Mouse (Mus musculus) midbrain, embryonic 14.5 days (tissue): ENCODE data around the gene Slc8b1. TPM values are rescaled to one million over a fixed set of nuclear protein-coding genes. Genes with fewer than 3 reads are reported as not detected.

Source experiments
- ATAC-seq: fragments of 200-750 bp; cut with Nextera tagmentation; 2 replicates; pipeline ENCODE4 v1.8.0; 2017; ENCODE audit warnings: moderate number of reproducible peaks, moderate library complexity; ENCODE audit not compliant: low FRiP score, low TSS enrichment
- DNase-seq: peaks from one replicate; pipeline ENCODE4 v3.0.0-alpha.2; 2015
- H3K27ac ChIP-seq: fragments of 300-500 bp; sonication (generic); replicated peaks from 2 replicates; pipeline ENCODE4 v1.5.1; 2014; ENCODE audit warnings: mild to moderate bottlenecking, low read depth, low read length, moderate library complexity
- H3K27me3 ChIP-seq: fragments of 300-500 bp; sonication (generic); 2 replicates; pipeline ENCODE4 v1.6.1; 2014; ENCODE audit warnings: low read length, control low read depth, mixed read lengths; ENCODE audit not compliant: control insufficient read depth, insufficient read depth
- H3K36me3 ChIP-seq: fragments of 300-500 bp; sonication (generic); 2 replicates; pipeline ENCODE4 v1.6.1; 2014; ENCODE audit warnings: low read length, control low read depth; ENCODE audit not compliant: control insufficient read depth, insufficient read depth
- H3K4me1 ChIP-seq: fragments of 300-500 bp; sonication (generic); 2 replicates; pipeline ENCODE4 v1.6.1; 2014; ENCODE audit warnings: mild to moderate bottlenecking, antibody characterized with exemption, low read length, control low read depth; ENCODE audit not compliant: control insufficient read depth, insufficient read depth
- H3K4me2 ChIP-seq: fragments of 300-500 bp; sonication (generic); 2 replicates; pipeline ENCODE4 v1.6.1; 2014; ENCODE audit warnings: mild to moderate bottlenecking, low read length, moderate library complexity
- H3K4me3 ChIP-seq: fragments of 300-500 bp; sonication (generic); replicated peaks from 2 replicates; pipeline ENCODE4 v1.5.1; 2014; ENCODE audit warnings: low read depth, low read length
- H3K9ac ChIP-seq: fragments of 300-500 bp; sonication (generic); replicated peaks from 2 replicates; pipeline ENCODE4 v1.6.1; 2014; ENCODE audit warnings: mild to moderate bottlenecking, low read length, moderate library complexity
- H3K9me3 ChIP-seq: fragments of 300-500 bp; sonication (generic); 2 replicates; pipeline ENCODE4 v1.6.1; 2016; ENCODE audit warnings: low read length, control low read depth, mixed read lengths; ENCODE audit not compliant: control insufficient read depth
- WGBS: fragments of 180-500 bp; shearing (Covaris S2); extraction: QIAGEN DNeasy Blood & Tissue Kit; methylation state at CpG from one replicate; pipeline ENCODE4 v1.1.7; 2014; 5-methylcytosine and 5-hydroxymethylcytosine counted together
- polyA plus RNA-seq: library from polyadenylated mRNA; unstranded; fragments of >200 nt; fragmentation: Nextera tagmentation; extraction: Ambion mirVana; gene quantifications from 2 replicates; pipeline ENCODE4 v1.2.1, GENCODE M21; 2014

The Slc8b1 gene
- polyA plus RNA-seq, 1 experiment from 2014 or later, result 1.5 TPM

GRCm38 (mm10) chr5:120512911-120513555 lies 2.1 kb downstream of the Slc8b1 start:
- 25% methylated on average over 15 of the region's 15 CpGs for WGBS
- H3K4me2 ChIP-seq, result no peak overlapping the region
- DNase-seq, result no peak
- ATAC-seq, result no peak
- H3K36me3 ChIP-seq, result no peaks in the 10 kb centered on the region
- no peak overlapping the region for H3K9ac ChIP-seq
- H3K4me1 ChIP-seq, result peaks cover 12% of the 10 kb centered on the region; the same call in 1 of the 2 replicates
- H3K4me3 ChIP-seq, result no peak overlapping the region
- H3K27ac ChIP-seq, result no peak overlapping the region
- H3K27me3 ChIP-seq, result no peaks in the 10 kb centered on the region; the same call in 1 of the 2 replicates
- H3K9me3 ChIP-seq, result no peaks in the 10 kb centered on the region

- DNase-seq (no peak), ATAC-seq (no peak)
- H3K4me1 ChIP-seq, result peaks cover 12% of the 10 kb centered on the region; the same call in 1 of the 2 replicates
- H3K9ac ChIP-seq, result no peak overlapping the region
- no peaks in the 10 kb centered on the region for H3K36me3 ChIP-seq
- H3K9me3 ChIP-seq, result no peaks in the 10 kb centered on the region
- WGBS, result 94% methylated on average over 9 of the region's 9 CpGs
- H3K4me3 ChIP-seq, result no peak overlapping the region
- no peak overlapping the region for H3K4me2 ChIP-seq
- H3K27ac ChIP-seq, result no peak overlapping the region
- no peaks in the 10 kb centered on the region; the same call in 1 of the 2 replicates for H3K27me3 ChIP-seq
Observed at GRCm38 (mm10) chr5:120514031-120514677, 3.2 kb downstream of the Slc8b1 start.

- Histone ChIP-seq H3K4me3 (no peak overlapping the region), H3K27ac (no peak overlapping the region), H3K36me3 (no peaks in the 10 kb centered on the region), H3K4me2 (no peak overlapping the region), H3K27me3 (no peaks in the 10 kb centered on the region; the same call in 1 of the 2 replicates), H3K4me1 (peaks cover 12% of the 10 kb centered on the region; the same call in 1 of the 2 replicates), H3K9me3 (no peaks in the 10 kb centered on the region), H3K9ac (no peak overlapping the region)
- ATAC-seq, result no peak
- DNase-seq, result peak; percentile 45
- 35% methylated on average over 4 of the region's 4 CpGs for WGBS
Observed at GRCm38 (mm10) chr5:120514754-120515153, 3.8 kb downstream of the Slc8b1 start.

GRCm38 (mm10) chr5:120515451-120515850 lies 4.5 kb downstream of the Slc8b1 start:
- Histone ChIP-seq H3K9ac (no peak overlapping the region), H3K27me3 (no peaks in the 10 kb centered on the region; the same call in 1 of the 2 replicates), H3K27ac (no peak overlapping the region), H3K4me3 (no peak overlapping the region), H3K36me3 (no peaks in the 10 kb centered on the region), H3K4me1 (peaks cover 8% of the 10 kb centered on the region; the same call in 1 of the 2 replicates), H3K9me3 (no peaks in the 10 kb centered on the region), H3K4me2 (no peak overlapping the region)
- DNase-seq (no peak), ATAC-seq (no peak)
- 69% methylated on average over 7 of the region's 7 CpGs for WGBS

- Histone ChIP-seq H3K27me3 (no peaks in the 10 kb centered on the region; the same call in 1 of the 2 replicates), H3K4me2 (no peak overlapping the region), H3K9me3 (no peaks in the 10 kb centered on the region), H3K4me3 (no peak overlapping the region), H3K4me1 (peaks cover 5% of the 10 kb centered on the region; the same call in 1 of the 2 replicates), H3K36me3 (no peaks in the 10 kb centered on the region), H3K9ac (no peak overlapping the region), H3K27ac (no peak overlapping the region)
- no peak for DNase-seq
- ATAC-seq, result no peak
- WGBS, result 67% methylated on average over 15 of the region's 15 CpGs
Observed at GRCm38 (mm10) chr5:120516221-120516984, 5.4 kb downstream of the Slc8b1 start.

- Histone ChIP-seq H3K4me2 (no peak overlapping the region), H3K9ac (no peak overlapping the region), H3K27me3 (no peaks in the 10 kb centered on the region), H3K36me3 (no peaks in the 10 kb centered on the region), H3K9me3 (no peaks in the 10 kb centered on the region), H3K27ac (no peak overlapping the region), H3K4me1 (peaks cover 3% of the 10 kb centered on the region; the same call in 1 of the 2 replicates), H3K4me3 (no peak overlapping the region)
- 50% methylated on average over 9 of the region's 9 CpGs for WGBS
- DNase-seq (no peak), ATAC-seq (no peak)
Observed at GRCm38 (mm10) chr5:120517552-120517951, 6.6 kb downstream of the Slc8b1 start.

GRCm38 (mm10) chr5:120522649-120523048 lies 11.7 kb downstream of the Slc8b1 start:
- no peak overlapping the region for H3K27ac ChIP-seq
- 74% methylated on average over 3 of the region's 3 CpGs for WGBS

GRCm38 (mm10) chr5:120524736-120525135 lies 13.8 kb downstream of the Slc8b1 start:
- ATAC-seq, result no peak
- no peaks in the 10 kb centered on the region for H3K4me1 ChIP-seq
- 95% methylated on average over 2 of the region's 2 CpGs for WGBS

More at GRCm38 (mm10) chr5:120522649-120523048, 11.7 kb downstream of the Slc8b1 start:
- Histone ChIP-seq H3K4me1 (no peaks in the 10 kb centered on the region), H3K4me2 (no peak overlapping the region), H3K4me3 (no peak overlapping the region), H3K27me3 (no peaks in the 10 kb centered on the region), H3K36me3 (no peaks in the 10 kb centered on the region), H3K9ac (no peak overlapping the region), H3K9me3 (no peaks in the 10 kb centered on the region)
- DNase-seq (no peak), ATAC-seq (no peak)

More at GRCm38 (mm10) chr5:120524736-120525135, 13.8 kb downstream of the Slc8b1 start:
- DNase-seq, result no peak
- H3K4me3 ChIP-seq, result no peak overlapping the region
- no peaks in the 10 kb centered on the region for H3K36me3 ChIP-seq
- H3K4me2 ChIP-seq, result no peak overlapping the region
- H3K27me3 ChIP-seq, result no peaks in the 10 kb centered on the region
- H3K9ac ChIP-seq, result no peak overlapping the region
- H3K27ac ChIP-seq, result no peak overlapping the region
- H3K9me3 ChIP-seq, result no peaks in the 10 kb centered on the region
